ENCODE assay signal across 18 mouse cellular contexts in the genomic region with DNA sequence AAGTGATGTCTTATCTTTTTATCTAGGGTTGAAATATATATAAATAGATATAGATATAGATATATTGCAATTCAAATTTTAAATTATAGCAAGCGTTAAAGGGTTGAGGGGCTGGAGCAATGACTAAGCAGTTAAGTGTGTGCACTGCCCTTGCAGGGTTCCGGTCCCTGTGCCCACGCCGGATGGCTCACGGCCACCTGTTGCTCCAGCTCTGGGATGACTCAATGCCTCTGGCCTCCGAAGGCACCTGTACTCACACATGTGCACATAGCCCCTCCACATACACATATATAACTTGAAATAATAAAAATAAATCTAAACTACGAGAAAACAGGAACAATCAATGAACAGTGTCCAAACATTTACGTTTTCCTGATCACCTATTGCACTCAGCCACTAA.
DNase-seq lines count a peak whose midpoint lies in the region; TF ChIP-seq lines count a peak whose summit lies in the region.
"Had no signal": no experiment of that assay in that cellular context is flagged by ENCODE, and none has a peak within 500 bp of the region (broad histone marks: within the 10 kb centered on the region; RNA-seq: fewer than 3 reads in every experiment).

No protein-coding gene starts in this region.

- no peaks in the 10 kb centered on the region for H3K27me3 ChIP-seq in myocyte (ENCODE audit: control insufficient read depth, insufficient read depth, insufficient read length)
- H3K27me3 ChIP-seq: forebrain, embryonic 15.5 days; heart, embryonic 15.5 days; hindbrain, embryonic 13.5 days had no signal

- intact Hi-C loops in left cerebral cortex, adult 2 months (cut with DNase I): no loop called here

- H3K4me2 ChIP-seq in myocyte (ENCODE audit: low read depth): no peak overlapping the region
- H3K4me2 ChIP-seq: forebrain, embryonic 15.5 days; heart, embryonic 11.5 days; heart, embryonic 15.5 days; hindbrain, embryonic 13.5 days had no signal

- no peak overlapping the region for H3K4me3 ChIP-seq in left cerebral cortex, adult 2 months
- H3K4me3 ChIP-seq in myocyte: no peak overlapping the region
- H3K4me3 ChIP-seq: embryonic facial prominence, embryonic 10.5 days; forebrain, embryonic 15.5 days; heart, embryonic 15.5 days; hindbrain, embryonic 13.5 days had no signal

- no peak overlapping the region for H3ac ChIP-seq in myocyte (ENCODE audit: control insufficient read depth, insufficient read length)

- TF ChIP-seq CTCF in left cerebral cortex, adult 2 months (IDR thresholded peaks at IDR 0.05): no peak

- H3K27ac ChIP-seq in left cerebral cortex, adult 2 months: no peak overlapping the region
- H3K27ac ChIP-seq: embryonic facial prominence, embryonic 10.5 days; forebrain, embryonic 15.5 days; heart, embryonic 15.5 days; hindbrain, embryonic 13.5 days; hindbrain, postnatal 0 days had no signal

- no peaks in the 10 kb centered on the region for H3K79me2 ChIP-seq in myocyte (ENCODE audit: control insufficient read depth, insufficient read depth)

- no peak for TF ChIP-seq POLR2A in myocyte (IDR thresholded peaks at IDR 0.05; ENCODE audit: insufficient read length, low read depth)

- DNase-seq in adrenal gland, postnatal 25 days: peak; percentile 10
- DNase-seq in adrenal gland, adult 18-20 months (ENCODE audit: low spot score in 2 of 2): no peak
- DNase-seq in left cerebral cortex, adult 2 months (ENCODE audit: extremely low spot score in 1 of 2, low spot score in 2 of 2): peak; percentile 31 to 65
- DNase-seq in left cerebral cortex, adult 8-10 months (ENCODE audit: low spot score in 2 of 2): no peak
- DNase-seq in 3134 (ENCODE audit: extremely low read depth, insufficient read length, low spot score): peak; percentile 7
- no peak for DNase-seq in retina, postnatal 1 day
- DNase-seq: adrenal gland, postnatal 14 days; cerebellum, postnatal 10 days; gastrocnemius, postnatal 36 days; heart, adult 18-20 months; heart, postnatal 14 days had no signal

- H3K36me3 ChIP-seq in myocyte (ENCODE audit: control insufficient read depth, insufficient read depth): no peaks in the 10 kb centered on the region
- H3K36me3 ChIP-seq: embryonic facial prominence, embryonic 10.5 days; forebrain, embryonic 15.5 days; heart, embryonic 15.5 days; hindbrain, embryonic 13.5 days had no signal

TF ChIP-seq in myocyte, 11 proteins besides CTCF, POLR2A, EP300 and RAD21:
- TF ChIP-seq MYOD1 (IDR thresholded peaks at IDR 0.05; ENCODE audit: control insufficient read depth in 1 of 3, insufficient read length in 2 of 3, low read depth in 2 of 3): peak in 2 of 3 experiments; percentile 67 to 92
- TF ChIP-seq MYOG (IDR thresholded peaks at IDR 0.05; ENCODE audit: control insufficient read depth in 1 of 3, insufficient read depth in 1 of 3, insufficient read length in 2 of 3, low read depth in 2 of 3): peak in 2 of 3 experiments; percentile 64 to 68
- TF ChIP-seq TCF12 (IDR thresholded peaks at IDR 0.05; ENCODE audit: insufficient read depth, poor library complexity, severe bottlenecking): no peak

Comparison
In these comparisons a context has a peak if more than half of its experiments do, and no peak if none do; other contexts are left out.
1. DNase-seq: peak in adrenal gland, postnatal 25 days (single experiment), left cerebral cortex, adult 2 months (2 of 2) and 3134 (single experiment); none in adrenal gland, adult 18-20 months (0 of 2), left cerebral cortex, adult 8-10 months (0 of 2) and retina, postnatal 1 day (single experiment).